Comparison of ENCODE assay signal across 7 mouse cellular contexts in the genomic region with DNA sequence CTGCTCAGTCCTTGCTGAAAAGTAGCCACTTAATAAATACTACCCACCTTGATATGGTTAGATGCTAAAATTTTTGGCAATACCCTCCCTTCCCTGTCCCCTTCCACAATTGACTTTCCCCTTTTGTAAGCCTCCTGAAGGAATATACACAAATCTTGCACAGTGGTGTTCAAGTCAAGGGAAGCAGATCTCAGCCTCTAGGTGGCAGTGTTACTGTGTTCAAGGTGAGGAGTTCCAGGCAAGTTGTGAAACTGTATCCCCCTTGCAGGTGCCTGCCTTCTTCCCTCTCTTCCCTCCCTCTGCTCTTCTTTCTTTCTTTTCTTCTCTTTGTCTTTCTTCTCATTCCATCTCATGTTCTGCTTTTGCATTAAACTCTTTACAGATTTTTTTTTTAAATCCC.
A peak's percentile ranks its signal among the peaks of the same experiment; 100 is the strongest.
DNase-seq lines count a peak whose midpoint lies in the region; ATAC-seq and TF ChIP-seq lines count a peak whose summit lies in the region.

No protein-coding gene starts in this region.

- POLR2A ChIA-PET in Patski (lab: Charles Lee): no interaction called here

- peak; percentile 55 for TF ChIP-seq CTCF in ES-Bruce4 (IDR thresholded peaks at IDR 0.05; ENCODE audit: low read depth, low read length)
- peak; percentile 78 for TF ChIP-seq CTCF in Patski (IDR thresholded peaks at IDR 0.05)
- peak; percentile 10; the same call in 1 of the 2 replicates for TF ChIP-seq CTCF in small intestine, adult 2 months (IDR thresholded peaks at IDR 0.05; ENCODE audit: extremely low read depth, insufficient read length, insufficient replicate concordance, low read depth, low read length)

- CTCF ChIA-PET in Patski (lab: Charles Lee): no interaction called here

- no peaks in the 10 kb centered on the region for H3K4me1 ChIP-seq in ES-Bruce4 (ENCODE audit: control insufficient read depth, insufficient read depth, low read length)
- H3K4me1 ChIP-seq in small intestine, adult 2 months (ENCODE audit: control insufficient read depth, insufficient read depth, insufficient read length, low read length): no peaks in the 10 kb centered on the region

- H3K36me3 ChIP-seq in ES-Bruce4 (ENCODE audit: control insufficient read depth, insufficient read depth, low read length, poor library complexity, severe bottlenecking): no peaks in the 10 kb centered on the region
- H3K36me3 ChIP-seq in small intestine, adult 2 months (ENCODE audit: control insufficient read depth, insufficient read depth, low read length): no peaks in the 10 kb centered on the region

- no peak overlapping the region for H3K27ac ChIP-seq in ES-Bruce4 (ENCODE audit: insufficient read depth, low read length)
- no peak overlapping the region for H3K27ac ChIP-seq in small intestine, adult 2 months (ENCODE audit: insufficient read depth, low read depth, low read length)

- H3K9ac ChIP-seq in ES-Bruce4 (ENCODE audit: low read depth, poor library complexity, severe bottlenecking): no peak overlapping the region

- no peaks in the 10 kb centered on the region for H3K9me3 ChIP-seq in ES-Bruce4 (replicated peaks; ENCODE audit: control insufficient read depth, insufficient read depth, low read length, poor library complexity, severe bottlenecking)

- H3K4me3 ChIP-seq in ES-Bruce4 (ENCODE audit: low read depth, low read length): no peak overlapping the region
- no peak overlapping the region for H3K4me3 ChIP-seq in small intestine, adult 2 months (ENCODE audit: low read depth, low read length)

- ATAC-seq in Patski: peak; percentile 54
- peak; percentile 77 for ATAC-seq in common myeloid progenitor, adult 5-6 weeks (replicated peaks; ENCODE audit: low read depth, poor library complexity, severe bottlenecking)
- peak; percentile 33; the same call in 1 of the 2 replicates for ATAC-seq in granulocyte monocyte progenitor cell, adult 5-6 weeks (replicated peaks; ENCODE audit: poor library complexity, severe bottlenecking)
- ATAC-seq in megakaryocyte progenitor cell, adult 5-6 weeks (replicated peaks; ENCODE audit: poor library complexity): peak; percentile 57; the same call in 1 of the 2 replicates

- in situ Hi-C loops in Patski (cut with MboI; ENCODE audit: low pct_unique_long_range_greater_than_20kb): loop anchor here (5.0 to 10.0 kb wide), 2 partner anchors 191 to 912 kb away; no protein-coding TSS in a partner anchor

- no peak for TF ChIP-seq EP300 in ES-Bruce4 (IDR thresholded peaks at IDR 0.05; ENCODE audit: insufficient read depth, low read depth, low read length)

- DNase-seq in Patski (ENCODE audit: low read depth, low spot score): no peak
- peak; percentile 69 for DNase-seq in layer of hippocampus, adult 9-10 months (ENCODE audit: low spot score)

- H3K27me3 ChIP-seq in ES-Bruce4 (ENCODE audit: control insufficient read depth, insufficient read depth, low read length, poor library complexity, severe bottlenecking) (no peaks in the 10 kb centered on the region; the same call in 1 of the 2 replicates), Patski (peaks cover 5% of the 10 kb centered on the region)
- no peaks in the 10 kb centered on the region for H3K27me3 ChIP-seq in small intestine, adult 2 months (ENCODE audit: control insufficient read depth, insufficient read depth, low read length)

- no peak for TF ChIP-seq POLR2A in ES-Bruce4 (IDR thresholded peaks at IDR 0.05; ENCODE audit: insufficient read depth, low read length)
- no peak for TF ChIP-seq POLR2A in small intestine, adult 2 months (IDR thresholded peaks at IDR 0.05; ENCODE audit: low read depth, low read length)

Comparison
In these comparisons a context has a peak if more than half of its experiments do, and no peak if none do; other contexts are left out.
1. CTCF ChIP-seq: peak in every context shown above with its lines; median percentile 78 in Patski; 55 in ES-Bruce4; 10 in small intestine, adult 2 months.